Mouse (Mus musculus) ovary, adult 18-20 months (tissue): Measurements from ENCODE around the gene Itm2c.
A peak's percentile ranks its signal among the peaks of the same experiment; 100 is the strongest.

Experiments
- DNase-seq: peaks from one replicate; pipeline ENCODE4 v3.0.0; 2022; ENCODE audit warnings: low spot score, mixed read lengths

The Itm2c gene

GRCm38 (mm10) chr1:85894231-85894747 is at the start of gene Itm2c:
TSS of gene Itm2c (plus strand) at chr1:85894281.
- peak; percentile 82 for DNase-seq

GRCm38 (mm10) chr1:85844981-85845380 is 49.1 kb upstream of the Itm2c start:
- no peak for DNase-seq

DNA sequence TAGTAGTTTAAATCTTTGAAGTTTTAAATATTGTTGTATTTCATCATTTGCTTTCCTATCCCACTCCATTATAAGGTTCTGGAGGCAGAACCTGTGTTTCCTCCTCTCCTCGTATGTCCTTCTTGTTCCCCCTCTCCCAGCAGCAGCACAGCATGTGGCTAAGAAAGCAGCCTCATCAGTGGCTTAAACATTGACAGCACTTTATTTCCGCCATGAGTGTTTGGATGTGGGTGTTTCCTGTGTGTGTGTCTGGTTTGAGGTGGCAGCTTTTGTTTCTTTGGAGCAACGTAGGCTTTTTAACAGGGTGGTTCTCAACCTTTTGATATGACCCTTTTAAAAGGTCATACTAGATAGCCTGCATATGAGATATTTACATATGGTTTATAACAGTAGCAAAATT is 48.6 kb upstream of the Itm2c start:
- DNase-seq, result no peak

GRCm38 (mm10) chr1:85849016-85849415 is 45.1 kb upstream of the Itm2c start:
- DNase-seq, result no peak

DNA sequence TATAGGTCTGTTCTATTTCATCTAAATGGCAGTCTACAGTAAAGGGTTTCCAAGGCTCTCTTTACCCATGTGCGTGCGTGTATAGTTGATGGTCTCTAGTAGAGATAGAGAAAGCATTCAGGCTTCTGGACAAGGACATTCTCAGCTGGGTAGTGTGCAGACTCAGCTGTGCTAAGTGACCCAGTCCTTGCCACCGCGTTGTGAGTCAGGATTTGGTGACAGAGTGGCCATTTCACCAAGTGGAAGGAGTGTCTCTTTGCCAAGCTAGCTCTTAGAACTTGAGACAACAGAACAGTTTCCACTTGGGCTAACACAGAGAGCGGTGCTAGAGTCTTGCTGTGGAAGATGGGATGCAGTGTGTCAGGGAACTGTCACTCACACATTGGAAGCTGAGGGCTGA is 43.2 kb upstream of the Itm2c start:
- no peak for DNase-seq

- DNase-seq, result peak; percentile 26
These were observed 40.9 kb upstream of the Itm2c start for GRCm38 (mm10) chr1:85852996-85853689.

DNA sequence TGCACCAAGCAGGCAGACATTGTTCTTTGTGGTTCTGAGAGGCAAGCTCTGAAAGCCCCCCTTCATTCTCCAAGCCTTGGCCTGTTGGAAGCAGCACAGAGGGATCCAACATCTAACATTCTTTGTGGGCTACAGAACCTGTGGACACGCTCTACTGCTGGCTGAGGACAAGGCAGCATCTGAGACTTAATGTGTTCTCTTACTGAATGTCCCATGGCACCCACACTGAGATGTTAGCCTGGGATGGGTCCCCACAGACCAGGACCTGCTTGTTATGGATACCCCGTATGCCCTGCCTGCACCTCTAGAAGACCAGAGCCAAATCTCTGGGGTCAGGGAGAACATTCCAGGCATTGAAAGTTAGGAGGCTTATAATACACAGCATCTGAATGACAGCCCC is 40.2 kb upstream of the Itm2c start:
- DNase-seq, result no peak

DNA sequence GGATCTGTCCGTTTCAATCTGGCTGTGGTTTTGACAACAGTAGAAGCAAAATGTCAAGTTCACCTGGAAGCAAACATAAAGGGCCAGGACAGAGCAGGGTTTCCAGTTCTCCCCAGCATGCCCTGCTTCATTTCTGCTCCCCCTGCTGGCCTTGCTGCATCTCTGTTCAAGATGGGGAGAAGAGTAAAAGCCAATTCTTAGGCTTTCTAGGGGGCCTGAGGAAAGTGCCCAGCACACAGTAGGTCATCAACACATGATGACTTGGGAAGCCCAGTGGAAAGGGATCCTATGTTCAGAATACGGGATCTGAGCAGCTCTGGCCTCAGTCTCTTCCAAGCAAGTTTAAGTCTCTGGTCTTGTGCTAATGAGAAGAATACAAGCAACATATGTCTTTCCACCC is 39.6 kb upstream of the Itm2c start:
- no peak for DNase-seq

- no peak for DNase-seq
These were observed 37.8 kb upstream of the Itm2c start for GRCm38 (mm10) chr1:85856266-85856665.

- DNase-seq, result no peak
These were observed 36.8 kb upstream of the Itm2c start for GRCm38 (mm10) chr1:85857261-85857754.

DNA sequence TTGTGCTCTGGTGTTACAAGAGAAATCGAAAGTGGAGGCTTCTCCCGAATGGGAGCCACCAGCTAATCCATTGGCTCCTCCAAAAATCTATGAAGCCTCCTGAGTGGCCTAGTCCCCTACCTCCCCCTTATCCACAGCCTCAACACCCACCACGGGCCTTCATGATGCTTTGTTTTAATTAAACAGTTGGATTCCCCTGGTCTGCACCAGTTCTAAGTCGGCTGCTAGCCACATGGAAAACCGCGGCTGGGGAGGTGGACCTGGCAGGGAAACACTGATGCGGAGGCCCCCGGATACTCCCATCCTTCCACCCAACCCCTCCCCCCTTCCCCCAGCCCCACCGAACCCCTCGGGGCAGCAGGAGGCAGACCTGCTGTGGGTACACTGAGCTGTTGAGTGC is 29.7 kb upstream of the Itm2c start:
- no peak for DNase-seq

DNA sequence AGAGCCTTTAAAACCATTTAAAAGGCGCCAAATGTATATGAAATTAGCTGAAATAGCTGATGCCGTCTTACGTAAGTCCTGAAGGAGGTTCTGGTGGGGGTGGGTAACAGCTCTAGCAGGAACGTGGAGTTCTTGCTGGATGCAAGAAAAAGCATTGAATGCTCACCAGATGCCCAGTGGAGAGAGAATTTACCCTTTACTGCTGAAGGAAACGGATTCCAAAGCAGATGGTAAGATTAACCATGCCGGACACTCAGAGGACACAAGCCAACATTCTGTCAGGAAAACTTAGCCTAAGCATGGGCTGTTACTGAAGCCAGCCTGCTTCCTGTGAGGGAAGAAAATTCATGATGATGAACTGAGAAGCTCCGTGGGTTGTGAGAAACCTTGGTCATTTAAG is 24.1 kb upstream of the Itm2c start:
- no peak for DNase-seq

DNA sequence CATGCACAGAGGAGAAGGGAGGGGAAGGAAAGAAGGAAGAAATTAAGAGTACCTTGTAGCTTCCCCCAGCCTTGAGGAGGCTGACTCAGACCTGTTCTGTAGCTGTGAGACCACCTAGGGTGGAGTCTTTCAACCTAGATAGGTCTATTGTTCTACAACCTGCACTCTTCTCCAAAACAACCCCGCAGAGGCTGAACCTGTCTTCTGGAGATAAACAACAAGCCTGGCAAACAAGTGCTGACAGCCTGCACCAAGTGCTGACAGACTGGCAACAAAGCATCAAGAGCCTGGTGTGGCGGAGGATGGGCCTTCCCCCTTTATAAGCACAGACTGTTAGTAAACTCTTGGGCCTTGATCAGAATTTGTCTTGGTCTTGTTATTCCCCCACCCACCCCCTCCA is 23.5 kb upstream of the Itm2c start:
- DNase-seq, result no peak

GRCm38 (mm10) chr1:85882003-85882402 is 12.1 kb upstream of the Itm2c start:
- no peak for DNase-seq

GRCm38 (mm10) chr1:85887221-85887620 is 6.9 kb upstream of the Itm2c start:
- no peak for DNase-seq

- no peak for DNase-seq
These were observed 773 bp downstream of the Itm2c start for GRCm38 (mm10) chr1:85894748-85895360.

GRCm38 (mm10) chr1:85895391-85895837 is 1.3 kb downstream of the Itm2c start:
- no peak for DNase-seq

DNA sequence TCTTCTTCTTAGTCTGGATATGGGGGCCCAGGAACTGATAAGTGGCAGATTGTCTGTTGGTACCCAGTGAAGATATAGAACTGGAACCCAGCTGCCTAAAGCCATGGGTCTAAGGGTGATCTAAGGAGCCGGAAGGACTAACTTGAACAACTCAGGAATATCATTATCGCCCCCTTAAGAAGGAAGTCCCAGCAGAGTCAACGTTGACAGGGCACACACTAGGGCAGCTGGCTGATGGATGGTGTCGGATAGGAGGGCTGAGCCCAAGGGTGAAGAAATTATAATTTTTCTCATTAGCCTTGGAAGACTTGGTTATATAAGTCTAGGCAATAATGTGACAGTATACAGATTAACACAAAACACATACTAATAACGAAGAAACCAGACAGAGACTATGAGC is 2.0 kb downstream of the Itm2c start:
- DNase-seq, result no peak

DNA sequence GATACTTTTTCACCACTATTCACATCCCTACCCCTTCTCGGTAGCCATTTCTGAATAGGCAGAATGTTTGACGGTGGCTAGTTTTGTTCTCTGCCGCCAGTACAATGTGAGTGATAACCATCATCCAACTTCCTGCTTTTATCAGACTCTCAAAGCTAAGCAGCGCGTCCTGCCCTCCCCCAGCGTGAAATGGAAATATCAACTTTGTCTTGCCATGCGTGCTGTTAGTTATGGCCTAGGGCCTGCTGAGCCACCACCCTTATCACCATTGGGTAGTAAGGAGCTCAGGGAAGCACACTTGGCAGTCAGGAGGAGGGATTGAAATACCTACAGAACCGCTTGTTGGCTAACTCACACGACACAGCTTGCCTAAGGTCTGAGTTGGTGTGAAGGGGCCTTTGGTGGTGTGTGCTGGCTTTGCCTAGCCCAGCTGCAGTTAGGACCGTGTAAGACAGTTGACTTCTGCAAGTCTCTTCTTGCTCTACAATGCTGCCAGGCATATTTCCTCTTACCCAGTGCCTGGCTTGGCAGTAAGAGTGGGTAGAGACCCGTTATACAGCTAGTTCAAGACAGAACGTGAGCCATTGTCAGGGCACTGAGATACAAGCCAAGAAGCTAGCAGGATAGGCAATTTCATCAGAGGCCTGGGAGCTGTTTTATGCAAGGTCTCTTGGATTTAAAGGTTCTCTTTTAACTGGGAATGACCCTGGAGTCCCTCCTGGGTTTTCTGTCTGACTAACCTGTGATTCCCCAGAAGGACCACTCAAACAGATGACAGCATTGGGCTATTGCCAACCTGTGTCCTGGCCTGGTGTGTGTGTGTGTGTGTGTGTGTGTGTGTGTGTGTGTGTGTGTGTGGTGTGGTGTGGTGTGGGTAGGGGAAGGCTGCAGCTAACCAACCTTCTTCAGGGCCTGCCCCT is 3.0 kb downstream of the Itm2c start:
- DNase-seq, result no peak

DNA sequence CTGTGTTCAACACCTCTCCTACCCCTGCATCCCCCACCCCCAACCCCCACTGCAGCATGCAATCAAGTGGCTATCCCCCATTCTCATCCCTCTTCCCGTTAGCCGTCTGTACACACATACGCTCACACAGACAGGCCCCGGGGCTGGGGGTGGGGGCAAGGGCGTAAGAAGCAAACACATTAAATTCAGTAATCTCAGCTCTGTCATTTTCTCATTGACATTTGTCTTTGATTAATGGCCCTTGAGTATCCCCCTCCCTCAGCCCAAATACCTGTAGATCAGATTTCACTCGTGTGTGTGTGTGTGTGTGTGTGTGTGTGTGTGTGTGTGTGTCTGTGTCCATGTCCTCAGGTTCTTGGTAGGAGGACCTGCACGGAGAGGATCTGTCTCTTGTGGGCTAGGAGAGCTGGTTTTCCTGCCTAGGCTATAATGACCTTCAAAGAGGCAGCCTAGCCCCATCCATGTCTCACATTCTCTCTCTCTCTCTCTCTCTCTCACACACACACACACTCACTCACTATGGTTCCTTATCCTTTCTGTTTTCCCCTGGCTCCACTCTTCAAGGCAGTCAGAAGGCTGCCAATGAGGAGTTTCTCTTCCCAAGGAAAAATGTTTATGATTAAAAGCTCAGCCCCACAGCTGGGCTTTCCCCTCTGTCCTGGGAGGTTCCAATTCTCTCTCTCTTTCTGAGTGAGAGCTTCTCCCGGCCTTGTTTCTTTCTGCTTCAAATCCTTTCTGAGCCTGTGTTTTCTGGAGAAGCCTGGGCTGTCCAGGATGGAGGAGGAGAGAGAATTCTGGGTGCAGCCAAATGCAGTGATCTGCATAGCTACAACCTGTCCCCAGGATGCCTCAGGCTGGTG is 4.0 kb downstream of the Itm2c start:
- DNase-seq, result no peak

DNA sequence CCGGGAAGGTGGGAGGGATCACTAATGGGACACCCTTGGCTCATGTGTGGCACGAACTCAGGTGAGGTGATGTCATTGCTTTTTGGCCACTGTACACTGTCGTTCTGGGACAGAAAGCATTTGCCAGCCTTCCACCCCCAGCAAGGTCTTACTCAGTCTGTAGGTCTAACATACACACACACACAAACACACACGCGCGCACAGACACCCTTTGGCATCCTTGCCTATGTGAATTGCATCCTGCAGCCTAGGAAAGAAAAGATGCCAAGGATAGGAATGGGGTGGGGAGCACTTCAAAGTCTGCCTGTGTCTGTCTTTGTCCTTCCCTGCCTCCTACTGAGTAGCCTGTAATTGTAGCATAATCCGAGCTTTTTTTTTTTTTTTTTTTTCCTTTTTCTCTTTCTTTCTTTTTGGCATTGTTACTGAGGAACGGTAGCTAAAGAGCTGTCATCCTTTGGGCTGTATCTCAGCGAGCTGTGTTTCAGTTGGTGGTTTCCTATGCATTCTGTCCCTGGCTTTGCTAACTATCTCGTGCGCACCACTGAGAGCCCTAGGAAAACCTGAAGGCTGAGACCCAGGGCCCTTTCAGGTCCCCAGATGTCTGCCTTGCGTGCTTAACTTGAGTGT is 4.8 kb downstream of the Itm2c start:
- DNase-seq, result no peak
